Mouse (Mus musculus) embryonic facial prominence, embryonic 12.5 days (tissue): ENCODE measurements around the gene Fam76a. TPM values are rescaled to one million over a fixed set of nuclear protein-coding genes. Genes with fewer than 3 reads are reported as not detected.
A peak's percentile ranks its signal among the peaks of the same experiment; 100 is the strongest.
"Not testable (repeated sequence)": the region's sequence is repeated elsewhere in the genome, so short reads cannot be mapped to it uniquely, and the experiment has no call there.

Experiments
- ATAC-seq: fragments of 200-750 bp; cut with Nextera tagmentation; 2 replicates; pipeline ENCODE4 v1.8.0; 2017; ENCODE audit not compliant: insufficient number of reproducible peaks, insufficient read depth, low FRiP score, low TSS enrichment
- H3K27ac ChIP-seq: fragments of 300-500 bp; sonication (generic); 2 replicates; pipeline ENCODE4 v1.5.1; 2016; ENCODE audit warnings: mild to moderate bottlenecking
- H3K27me3 ChIP-seq: fragments of 300-500 bp; sonication (generic); 2 replicates; pipeline ENCODE4 v1.6.1; 2016; ENCODE audit warnings: mild to moderate bottlenecking, moderate library complexity
- H3K36me3 ChIP-seq: fragments of 300-500 bp; sonication (generic); 2 replicates; pipeline ENCODE4 v1.6.1; 2016; ENCODE audit warnings: mild to moderate bottlenecking
- H3K4me1 ChIP-seq: fragments of 300-500 bp; sonication (generic); 2 replicates; pipeline ENCODE4 v1.6.1; 2016
- H3K4me2 ChIP-seq: fragments of 300-500 bp; sonication (generic); replicated peaks from 2 replicates; pipeline ENCODE4 v1.6.1; 2016; ENCODE audit warnings: mild to moderate bottlenecking, moderate library complexity
- H3K4me3 ChIP-seq: fragments of 300-500 bp; sonication (generic); 2 replicates; pipeline ENCODE4 v1.5.1; 2016; ENCODE audit warnings: mild to moderate bottlenecking
- H3K9ac ChIP-seq: fragments of 300-500 bp; sonication (generic); 2 replicates; pipeline ENCODE4 v1.6.1; 2016; ENCODE audit warnings: mild to moderate bottlenecking, moderate library complexity
- H3K9me3 ChIP-seq: fragments of 300-500 bp; sonication (generic); 2 replicates; pipeline ENCODE4 v1.6.1; 2016; ENCODE audit warnings: mild to moderate bottlenecking, moderate library complexity
- WGBS: fragments of 180-500 bp; shearing (Covaris S2); methylation state at CpG from one replicate; pipeline ENCODE4 v1.1.7; 2016; 5-methylcytosine and 5-hydroxymethylcytosine counted together
- polyA plus RNA-seq: library from polyadenylated mRNA; unstranded; fragments of >200 nt; fragmentation: Nextera tagmentation; extraction: Ambion mirVana; gene quantifications from 2 replicates; pipeline ENCODE4 v1.2.1, GENCODE M21; 2016

The Fam76a gene
- polyA plus RNA-seq, 1 experiment from 2014 or later, result 37.7 TPM

DNA sequence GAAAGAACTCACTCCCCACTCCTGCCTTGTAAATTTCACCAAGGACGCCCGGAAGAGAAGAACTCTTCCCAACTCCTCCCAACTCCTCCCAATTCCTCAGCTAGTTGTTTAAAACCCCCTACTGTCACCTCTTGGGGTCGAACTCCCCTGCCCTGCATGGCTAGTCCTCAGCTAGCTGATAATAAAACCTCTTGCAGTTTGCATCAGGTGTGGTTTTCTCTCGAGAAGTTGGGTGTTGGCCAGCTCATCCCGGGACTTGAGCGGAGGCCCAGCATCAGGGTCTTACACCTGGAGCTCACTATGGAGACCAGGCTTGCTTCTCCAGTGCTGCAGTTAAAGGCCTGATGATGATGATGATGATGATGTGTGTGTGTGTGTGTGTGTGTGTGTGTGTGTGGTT, 3.9 kb downstream of the Fam76a start:
- H3K9ac ChIP-seq, H3K4me2 ChIP-seq, H3K4me1 ChIP-seq, ATAC-seq, H3K4me3 ChIP-seq, H3K27ac ChIP-seq, H3K27me3 ChIP-seq, H3K9me3 ChIP-seq: not testable (repeated sequence)
- WGBS, result 84% methylated on average over 6 of the region's 6 CpGs
- peaks cover 40% of the 10 kb centered on the region for H3K36me3 ChIP-seq

DNA sequence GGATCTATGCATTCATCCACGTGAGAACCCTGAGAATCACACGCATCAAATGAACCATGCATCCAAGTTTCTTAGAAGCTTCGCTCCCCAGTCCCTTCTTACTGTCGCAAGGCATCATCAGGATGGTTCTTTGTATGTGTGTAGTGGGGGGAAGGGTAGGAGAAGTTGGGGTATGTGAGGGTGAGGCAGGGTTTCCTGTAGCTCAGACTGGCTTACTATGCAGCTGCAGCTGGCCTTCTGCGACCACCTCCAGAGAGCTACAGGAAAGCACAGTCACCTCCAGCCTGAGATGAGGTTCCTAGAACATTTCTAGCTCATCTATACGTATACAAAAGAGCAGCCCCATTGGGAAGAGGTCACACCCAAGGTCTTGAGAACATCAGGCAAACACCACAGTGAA, 10.2 kb downstream of the Fam76a start:
- peaks cover 84% of the 10 kb centered on the region for H3K36me3 ChIP-seq
- H3K4me2 ChIP-seq, result no peak overlapping the region
- no peak overlapping the region for H3K27ac ChIP-seq
- no peaks in the 10 kb centered on the region for H3K27me3 ChIP-seq
- H3K4me3 ChIP-seq, result no peak overlapping the region
- no peak overlapping the region for H3K9ac ChIP-seq
- WGBS, result 89% methylated on average over 6 of the region's 6 CpGs
- no peak for ATAC-seq
- no peaks in the 10 kb centered on the region for H3K4me1 ChIP-seq
- H3K9me3 ChIP-seq, result no peaks in the 10 kb centered on the region

DNA sequence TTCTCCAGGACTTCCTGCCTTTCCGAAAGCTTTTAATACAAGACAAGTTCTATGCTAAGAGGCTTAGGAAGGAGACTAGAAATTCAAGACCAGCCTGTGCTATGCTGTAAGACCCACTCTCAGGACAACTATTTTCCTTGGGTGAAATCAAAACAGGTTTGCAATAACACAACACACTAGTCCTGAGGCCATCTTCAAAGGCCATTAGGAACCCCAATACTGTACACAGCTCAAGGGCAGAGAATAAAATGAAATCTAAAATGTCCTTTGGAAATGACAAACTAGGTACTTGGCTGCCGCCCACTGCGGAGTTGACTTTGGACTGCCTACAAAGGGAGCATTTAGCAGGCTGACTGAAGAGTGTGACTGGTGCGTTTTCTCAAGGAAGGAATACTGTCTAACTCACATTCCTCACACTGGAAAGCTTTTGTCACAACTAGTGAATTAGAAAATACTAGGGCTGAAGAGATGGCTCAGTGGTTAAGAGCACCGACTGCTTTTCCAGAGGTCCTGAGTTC, 16.5 kb downstream of the Fam76a start:
- Histone ChIP-seq H3K27me3 (no peaks in the 10 kb centered on the region), H3K9ac (no peak overlapping the region), H3K4me2 (no peak overlapping the region), H3K27ac (no peak overlapping the region), H3K4me1 (no peaks in the 10 kb centered on the region), H3K4me3 (no peak overlapping the region), H3K36me3 (peaks cover 57% of the 10 kb centered on the region), H3K9me3 (no peaks in the 10 kb centered on the region)
- 87% methylated on average over 5 of the region's 5 CpGs for WGBS
- ATAC-seq, result no peak

DNA sequence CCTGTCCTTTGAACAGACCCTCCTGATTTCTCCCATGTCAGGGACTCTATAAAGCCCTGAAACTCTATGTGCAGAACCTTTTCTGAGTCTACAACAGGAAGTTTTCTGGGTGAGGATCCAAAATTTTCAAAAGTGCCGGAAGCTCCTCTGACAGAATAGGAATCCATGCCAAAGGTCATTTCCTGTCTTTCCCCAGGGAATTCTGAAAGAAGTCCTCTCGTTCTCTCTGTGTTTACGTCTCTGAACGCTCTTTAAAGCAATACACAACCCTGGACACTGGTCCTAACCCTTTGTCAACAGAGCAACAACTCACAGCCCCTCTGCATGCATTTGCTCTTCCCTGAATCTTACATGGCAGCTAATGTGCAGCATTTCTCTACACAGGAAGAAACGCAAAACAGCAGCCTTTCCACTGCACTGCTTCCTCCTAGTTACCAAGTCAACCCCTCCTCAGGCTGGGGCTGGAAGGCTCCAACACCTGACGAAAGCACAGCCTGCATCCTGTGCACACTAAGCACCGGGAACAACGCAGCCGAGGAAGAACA, 17.5 kb downstream of the Fam76a start:
- ATAC-seq, result no peak

DNA sequence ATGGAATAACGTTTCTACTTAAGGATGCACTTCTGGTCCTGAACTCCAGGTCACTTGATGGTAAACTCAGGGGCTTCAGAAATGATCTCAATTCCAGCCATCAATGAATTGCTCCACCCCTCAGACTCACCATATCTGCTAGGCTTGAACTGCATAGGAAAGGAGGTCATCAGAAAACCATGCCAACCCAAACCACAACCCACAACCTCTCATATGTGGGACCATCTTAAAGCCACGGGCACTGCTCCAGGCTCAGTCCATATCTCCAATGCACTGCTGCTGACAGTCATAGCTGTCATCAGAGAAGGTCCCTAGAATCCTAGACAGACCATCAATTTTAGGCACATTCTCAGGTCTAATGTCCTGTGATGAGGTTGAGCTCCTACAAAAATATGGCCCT, 18.3 kb downstream of the Fam76a start:
- Histone ChIP-seq H3K9me3 (no peaks in the 10 kb centered on the region), H3K27me3 (no peaks in the 10 kb centered on the region), H3K4me3 (no peak overlapping the region), H3K9ac (no peak overlapping the region), H3K4me1 (no peaks in the 10 kb centered on the region), H3K36me3 (peaks cover 42% of the 10 kb centered on the region), H3K4me2 (no peak overlapping the region), H3K27ac (no peak overlapping the region)
- ATAC-seq, result no peak
- WGBS, result 87% methylated on average over 2 of the region's 2 CpGs

More for the DNA sequence above, 17.5 kb downstream of the Fam76a start:
- WGBS, result 46% methylated on average over 9 of the region's 9 CpGs
- peaks cover 47% of the 10 kb centered on the region for H3K36me3 ChIP-seq
- no peak overlapping the region for H3K9ac ChIP-seq
- no peak overlapping the region for H3K4me3 ChIP-seq
- H3K27me3 ChIP-seq, result no peaks in the 10 kb centered on the region
- no peak overlapping the region for H3K4me2 ChIP-seq
- no peaks in the 10 kb centered on the region for H3K9me3 ChIP-seq
- no peak overlapping the region for H3K27ac ChIP-seq
- H3K4me1 ChIP-seq, result no peaks in the 10 kb centered on the region

DNA sequence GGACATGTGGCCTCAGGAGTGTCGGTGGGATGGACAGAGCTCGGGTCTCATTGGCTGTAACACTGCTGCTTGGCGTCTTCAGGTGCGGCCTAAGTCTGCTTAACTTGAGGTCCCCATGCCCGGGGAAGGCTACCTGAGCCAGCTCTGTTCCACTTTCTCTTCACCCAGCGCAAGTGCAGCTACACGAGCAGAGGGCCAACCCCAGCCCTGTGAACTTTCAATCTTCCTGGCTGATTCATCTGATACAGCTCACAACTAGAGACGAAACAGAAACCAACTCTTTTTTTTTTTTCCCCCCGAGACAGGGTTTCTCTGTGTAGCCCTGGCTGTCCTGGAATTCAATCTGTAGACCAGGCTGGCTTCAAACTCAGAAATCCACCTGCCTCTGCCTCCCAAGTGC, 24.2 kb downstream of the Fam76a start:
- Histone ChIP-seq H3K27ac (no peak overlapping the region), H3K36me3 (peaks cover 18% of the 10 kb centered on the region), H3K4me1 (no peaks in the 10 kb centered on the region), H3K9me3 (no peaks in the 10 kb centered on the region), H3K9ac (no peak overlapping the region), H3K27me3 (no peaks in the 10 kb centered on the region; the same call in 1 of the 2 replicates), H3K4me2 (no peak overlapping the region), H3K4me3 (no peak overlapping the region)
- 88% methylated on average over 9 of the region's 9 CpGs for WGBS
- no peak for ATAC-seq

DNA sequence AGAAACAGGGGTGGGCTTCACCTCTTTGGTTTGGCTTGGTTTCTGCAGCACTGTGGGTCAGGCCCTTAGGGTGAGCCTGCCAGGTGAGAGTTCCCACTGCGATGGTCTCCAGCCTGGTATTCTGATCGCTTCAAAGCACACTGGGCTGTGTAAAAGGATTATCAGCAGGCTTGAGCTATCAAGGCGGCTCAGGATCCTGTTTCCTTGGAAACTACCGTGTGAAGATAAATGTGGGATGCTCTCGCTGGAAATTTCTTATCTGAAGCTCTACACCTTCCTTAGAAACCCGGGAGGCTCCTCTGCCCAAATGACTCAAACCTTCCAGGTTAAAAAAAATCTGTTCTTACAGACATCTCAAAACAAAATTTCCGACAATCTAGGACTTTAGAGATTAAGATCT, 28.0 kb downstream of the Fam76a start:
- 15% methylated on average over 7 of the region's 7 CpGs for WGBS
- no peak for ATAC-seq
- Histone ChIP-seq H3K9me3 (no peaks in the 10 kb centered on the region), H3K4me1 (no peaks in the 10 kb centered on the region), H3K9ac (no peak overlapping the region), H3K4me3 (no peak overlapping the region), H3K4me2 (no peak overlapping the region), H3K27ac (no peak overlapping the region), H3K36me3 (no peaks in the 10 kb centered on the region), H3K27me3 (no peaks in the 10 kb centered on the region; the same call in 1 of the 2 replicates)

DNA sequence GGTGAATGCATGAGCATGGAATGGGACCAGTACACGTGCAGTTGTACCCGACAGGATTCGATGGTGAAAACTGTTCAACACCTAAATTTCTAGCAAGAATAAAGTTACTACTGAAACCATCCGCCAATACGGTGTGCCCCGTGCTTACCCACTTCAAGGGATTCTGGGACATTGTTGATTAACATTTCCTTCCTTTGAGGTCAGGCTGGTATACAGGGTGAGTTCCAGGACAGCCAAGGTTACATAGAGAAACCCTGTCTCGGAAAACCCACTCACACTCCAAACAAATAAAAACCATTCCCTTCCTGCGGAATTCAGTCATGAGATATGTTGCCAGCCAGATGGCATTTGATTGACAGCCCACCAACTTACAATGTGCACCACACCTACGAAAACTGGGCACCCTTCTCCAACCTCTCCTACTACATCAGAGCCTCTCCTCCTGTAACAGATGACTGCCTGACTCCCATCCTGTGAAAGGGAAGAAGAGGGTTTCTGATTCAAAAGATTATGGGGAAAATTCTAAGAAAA, 37.4 kb downstream of the Fam76a start:
- H3K36me3 ChIP-seq, result no peaks in the 10 kb centered on the region
- peak overlapping the region; percentile 85 for H3K27ac ChIP-seq
- H3K4me2 ChIP-seq, result peak overlapping the region; percentile 90
- peak overlapping the region; percentile 90 for H3K9ac ChIP-seq
- WGBS, result 9% methylated on average over 9 of the region's 9 CpGs
- H3K9me3 ChIP-seq, result no peaks in the 10 kb centered on the region
- no peaks in the 10 kb centered on the region for H3K27me3 ChIP-seq
- H3K4me1 ChIP-seq, result peaks cover 6% of the 10 kb centered on the region
- peak overlapping the region; percentile 95 for H3K4me3 ChIP-seq
- ATAC-seq, result 0 out of 2 replicates have a peak, but pooled peaks have one; percentile 18

DNA sequence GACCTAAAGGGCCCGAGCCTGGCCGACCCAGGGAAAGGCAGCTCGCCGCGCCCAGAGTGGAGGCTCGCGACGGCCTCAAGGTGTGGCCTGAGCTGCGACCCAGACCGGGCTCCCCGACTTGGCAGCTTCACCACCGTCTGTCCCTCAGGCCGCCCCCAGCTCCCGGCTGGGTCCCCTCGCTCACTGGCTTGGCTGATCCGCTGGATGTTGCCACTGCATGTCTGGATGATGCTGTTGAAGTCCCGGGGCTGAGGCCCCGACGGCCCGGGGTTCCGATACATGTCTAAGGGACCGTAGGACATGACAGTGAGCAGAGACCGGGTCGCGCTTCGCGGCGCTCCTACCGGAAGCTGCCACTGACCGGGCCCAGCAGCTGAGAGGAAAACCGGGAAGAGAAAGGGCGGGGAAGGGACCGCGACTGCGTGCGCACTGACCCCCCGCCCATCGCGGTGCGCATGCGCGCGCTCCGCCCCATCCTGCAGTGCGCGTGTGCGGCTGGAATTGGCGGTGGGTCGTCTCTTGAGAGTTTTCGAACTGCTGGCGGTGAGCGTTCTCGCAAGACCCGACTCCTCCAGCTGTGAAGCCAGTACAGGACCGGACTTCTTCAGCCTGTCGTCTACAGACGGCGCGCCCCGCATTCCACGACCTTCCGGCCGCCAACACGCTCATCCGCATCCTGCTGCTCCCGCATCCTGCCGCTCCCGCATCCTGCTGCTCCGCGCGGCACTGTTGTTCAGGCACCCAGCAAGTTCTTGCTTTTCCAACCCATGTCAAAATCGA, 38.1 kb downstream of the Fam76a start, which contains the start of gene Stx12:
Gene Stx12 (minus strand): TSS at position 446 of the 780 bp plus-strand sequence.
- Histone ChIP-seq H3K27ac (peak within 1 kb of the TSS; percentile 85), H3K27me3 (no peaks in the 10 kb centered on the region), H3K36me3 (no peaks in the 10 kb centered on the region), H3K9me3 (no peaks in the 10 kb centered on the region), H3K9ac (peak within 1 kb of the TSS; percentile 90), H3K4me3 (peak within 1 kb of the TSS; percentile 95), H3K4me1 (peaks cover 6% of the 10 kb centered on the region), H3K4me2 (peak within 1 kb of the TSS; percentile 90)
- WGBS, result under 1% methylated on average over 72 of the region's 72 CpGs
- peak; percentile 89 for ATAC-seq

DNA sequence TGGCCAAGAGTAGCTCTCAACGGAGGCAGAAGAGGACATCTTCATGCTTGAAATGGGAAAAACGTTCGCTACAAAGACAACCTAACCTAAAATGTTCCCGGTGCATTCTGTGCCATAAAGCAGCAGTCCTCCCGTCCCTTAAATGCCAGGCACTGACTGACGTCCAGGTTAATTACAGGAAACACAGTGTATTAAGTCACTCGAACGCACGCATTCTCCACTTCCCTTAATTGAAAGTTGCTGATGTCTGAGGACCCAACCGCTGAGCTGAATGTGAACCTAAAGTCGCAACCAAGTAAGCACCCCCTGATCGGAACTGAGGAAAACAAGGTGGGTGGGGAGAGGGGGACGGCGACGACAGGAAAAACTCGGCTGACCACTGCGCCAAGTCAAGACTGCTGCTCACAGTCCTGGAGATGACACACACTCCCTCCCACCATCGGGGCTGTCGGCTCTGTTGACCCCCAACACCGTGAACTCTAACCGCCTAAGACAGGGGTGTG, 38.7 kb downstream of the Fam76a start:
- WGBS, result 2% methylated on average over 21 of the region's 21 CpGs
- Histone ChIP-seq H3K27ac (peak overlapping the region; percentile 85), H3K36me3 (no peaks in the 10 kb centered on the region), H3K9ac (peak overlapping the region; percentile 90), H3K4me1 (peaks cover 6% of the 10 kb centered on the region), H3K4me3 (peak overlapping the region; percentile 95), H3K9me3 (no peaks in the 10 kb centered on the region), H3K4me2 (peak overlapping the region; percentile 90), H3K27me3 (no peaks in the 10 kb centered on the region)
- peak; percentile 29; the same call in 1 of the 2 replicates for ATAC-seq

DNA sequence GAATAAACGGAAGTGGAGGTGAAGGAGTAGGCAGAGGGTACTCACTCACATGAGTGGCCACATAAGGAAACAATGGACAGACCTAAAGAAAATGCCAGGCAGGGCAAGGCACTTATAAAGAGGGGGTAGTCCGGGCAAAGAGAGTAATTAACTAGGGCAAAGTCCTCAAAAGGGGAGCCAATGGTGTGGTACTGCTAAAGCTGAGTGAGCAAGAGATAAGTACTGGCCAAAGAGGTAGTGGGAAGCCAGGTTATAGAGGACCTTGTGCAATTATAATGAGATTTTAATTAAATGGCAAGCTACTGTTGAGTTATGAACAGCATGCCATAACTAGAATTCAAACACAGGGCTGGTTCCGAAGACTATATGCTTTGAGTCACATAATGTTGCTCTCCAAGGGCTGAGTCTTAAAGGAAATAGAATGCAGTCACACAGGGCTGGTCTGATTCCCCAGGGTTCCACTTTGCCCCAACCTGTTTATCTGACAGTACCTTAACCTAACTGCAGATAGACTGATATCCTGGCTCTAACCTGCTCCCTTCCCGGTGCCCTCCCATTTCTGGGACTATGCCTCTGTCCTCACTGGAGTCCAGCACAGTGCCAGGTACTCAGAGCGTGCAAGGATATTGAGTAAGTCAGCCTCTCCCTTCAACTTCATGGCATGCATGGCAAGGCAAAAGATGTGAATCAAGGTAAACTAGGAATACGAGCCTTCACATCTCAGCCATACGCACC, 47.8 kb downstream of the Fam76a start:
- Histone ChIP-seq H3K36me3 (peaks cover 21% of the 10 kb centered on the region), H3K4me2 (no peak overlapping the region), H3K4me1 (no peaks in the 10 kb centered on the region), H3K4me3 (no peak overlapping the region), H3K9me3 (no peaks in the 10 kb centered on the region), H3K27me3 (no peaks in the 10 kb centered on the region), H3K9ac (no peak overlapping the region), H3K27ac (no peak overlapping the region)
- 88% methylated on average over 7 of the region's 7 CpGs for WGBS
- no peak for ATAC-seq
